Mouse (Mus musculus): ENCODE measurements at regions not wholly inside any gene's neighbourhood (a gene's known extent, or its start where the extent isn't known, plus 50 kb on each side); places are given as distances from the start of the nearest gene placed in this dataset.

- DNase-seq = peak; percentile 89
Measured at GRCm38 (mm10) chr9:46735664-46736067, 262.9 kb upstream of the Gm4791 start.

GRCm38 (mm10) chr9:46728465-46728864 lies 270.1 kb upstream of the Gm4791 start:
- DNase-seq = no peak

- no peak for DNase-seq
Measured at GRCm38 (mm10) chr9:46724231-46724630, 274.3 kb upstream of the Gm4791 start.

GRCm38 (mm10) chr9:46713415-46713814 lies 285.1 kb upstream of the Gm4791 start:
- no peak for DNase-seq

GRCm38 (mm10) chr9:46704151-46704905 lies 294.2 kb upstream of the Gm4791 start:
- DNase-seq = no peak

- DNase-seq = no peak
Measured at GRCm38 (mm10) chr9:46703674-46704073, 294.9 kb upstream of the Gm4791 start.

DNA sequence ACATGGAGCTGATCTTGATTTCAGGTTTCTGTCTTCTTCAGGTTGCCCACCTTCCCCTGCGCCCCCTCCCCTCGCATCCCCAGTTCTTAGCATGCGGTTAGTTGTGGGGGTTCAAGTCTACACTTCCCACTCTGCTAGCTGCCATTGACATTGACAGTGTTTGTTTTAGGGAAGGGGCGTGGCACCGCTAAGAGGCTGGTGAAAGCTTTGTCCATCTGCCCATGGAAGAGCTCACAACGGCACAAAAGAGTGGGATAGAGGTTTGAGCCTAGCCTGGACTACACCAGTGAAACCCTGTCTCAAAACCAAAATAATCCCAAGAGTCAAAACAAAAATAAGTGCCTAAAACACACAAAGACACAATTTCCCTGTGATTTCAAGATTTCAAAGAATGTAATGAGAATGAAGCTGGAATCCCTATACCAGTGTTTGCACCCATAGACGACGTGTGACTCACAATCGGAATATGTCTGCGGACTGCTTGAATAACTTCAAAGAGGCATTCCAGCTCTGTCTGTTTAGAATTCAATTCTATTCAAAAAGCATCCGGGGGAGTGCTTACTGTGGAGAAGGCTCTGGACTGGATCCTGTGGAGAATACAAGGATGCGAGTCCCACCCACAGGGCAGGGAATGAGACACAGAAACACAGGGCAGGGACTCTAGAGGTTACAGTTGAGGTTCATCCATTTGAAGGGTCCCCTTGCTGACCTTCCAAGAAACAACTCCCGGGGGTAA lies 295.5 kb upstream of the Gm4791 start:
- DNase-seq = no peak

- no peak for DNase-seq
Measured at GRCm38 (mm10) chr9:46702053-46702900, 296.3 kb upstream of the Gm4791 start.

GRCm38 (mm10) chr9:46696171-46696570 lies 302.4 kb upstream of the Gm4791 start:
- no peak for DNase-seq

- DNase-seq = no peak
Measured at GRCm38 (mm10) chr9:46689331-46689730, 309.2 kb upstream of the Gm4791 start.

DNA sequence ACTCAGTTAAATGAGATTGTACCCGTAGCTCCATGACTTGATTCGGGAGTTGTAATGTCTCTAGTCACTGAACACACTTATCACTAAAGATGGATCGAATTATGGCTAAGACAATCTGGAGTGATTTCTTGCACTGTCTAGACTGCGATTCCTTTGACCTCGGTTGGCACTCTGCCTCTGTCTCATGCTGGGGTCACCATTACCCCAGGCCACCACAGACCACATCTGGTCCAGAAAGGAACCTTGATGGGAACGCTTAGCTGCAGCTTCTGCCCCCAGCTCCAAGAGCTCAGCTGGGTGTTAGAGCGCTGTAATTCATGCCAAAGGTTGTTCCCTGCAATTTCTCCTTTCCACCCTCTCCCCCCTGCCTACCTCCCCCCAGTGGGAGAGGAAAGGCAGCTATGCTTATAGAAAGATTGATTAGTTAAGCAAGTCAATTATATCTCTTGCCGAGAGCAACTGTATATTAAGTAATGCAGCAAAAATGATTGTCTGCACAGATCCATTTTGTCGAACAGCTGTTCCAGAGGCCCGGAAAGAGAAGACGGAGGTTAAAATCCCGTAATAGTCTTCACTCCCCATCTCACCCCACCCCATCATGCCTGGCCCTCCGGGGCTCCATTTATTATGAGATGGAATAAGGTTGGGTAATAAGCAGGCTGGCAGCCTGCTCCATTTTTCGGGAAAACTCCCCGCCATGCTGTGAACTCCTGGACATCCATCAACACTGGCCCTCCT lies 314.3 kb upstream of the Gm4791 start:
- DNase-seq = no peak

DNA sequence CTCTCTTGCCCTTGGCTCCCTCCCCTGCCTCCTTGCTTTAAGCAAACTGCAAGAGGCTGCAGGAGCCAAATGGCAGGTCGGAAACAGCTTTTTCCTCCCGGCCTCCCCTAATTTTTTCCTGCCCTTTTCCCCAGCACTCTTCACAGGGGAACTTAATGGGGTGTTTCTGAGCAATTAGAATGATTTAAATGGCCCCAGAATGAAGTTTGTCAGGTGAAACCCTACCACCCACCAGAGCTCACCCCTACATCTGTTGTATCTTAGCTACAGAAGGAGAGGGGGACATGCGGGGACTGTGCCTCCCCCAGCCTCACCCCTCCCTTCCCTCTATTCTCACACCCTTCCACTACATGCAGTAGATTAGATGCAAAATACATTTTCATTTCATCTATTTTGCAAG lies 326.5 kb upstream of the Gm4791 start:
- DNase-seq = no peak

GRCm38 (mm10) chr9:46654422-46654821 lies 334.6 kb upstream of the 4931429L15Rik start:
- DNase-seq = no peak

DNA sequence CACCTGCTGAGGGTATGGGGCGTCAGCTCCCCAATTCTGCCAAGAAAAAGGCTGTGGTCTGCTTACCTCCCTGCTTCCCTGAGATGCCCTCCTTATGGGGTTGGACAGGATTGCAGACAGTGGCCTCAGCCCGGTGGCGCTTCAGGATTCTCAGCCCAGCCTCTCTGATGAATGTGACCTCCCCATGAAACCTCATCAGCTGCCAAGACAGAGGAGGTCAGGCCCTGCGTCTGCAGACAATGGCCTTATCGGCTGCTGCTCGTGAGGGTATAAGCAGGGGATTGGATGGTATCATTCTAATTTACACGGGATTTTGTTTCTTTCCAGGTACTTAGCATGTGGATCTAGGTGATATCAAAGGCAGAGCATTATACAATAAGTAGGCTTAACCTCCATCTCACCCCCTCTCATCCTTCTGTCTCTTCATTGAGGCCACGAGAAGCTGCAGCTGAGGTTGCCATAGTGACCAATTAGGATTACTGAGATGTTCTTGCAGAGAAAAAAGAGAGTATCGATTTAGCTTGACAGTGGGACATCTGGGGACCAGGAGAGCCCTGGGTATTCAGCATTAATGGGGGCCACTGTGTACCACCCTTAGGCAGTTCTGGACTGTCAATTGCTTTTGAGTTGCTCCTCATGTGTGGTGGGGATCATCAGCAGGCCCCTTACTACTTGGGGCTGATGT lies 327.6 kb upstream of the 4931429L15Rik start:
- no peak for DNase-seq

- DNase-seq = no peak
Measured at GRCm38 (mm10) chr9:46645469-46645884, 325.7 kb upstream of the 4931429L15Rik start.

- no peak for DNase-seq
Measured at GRCm38 (mm10) chr9:46643551-46643950, 323.8 kb upstream of the 4931429L15Rik start.

GRCm38 (mm10) chr9:46642696-46643095 lies 322.9 kb upstream of the 4931429L15Rik start:
- peak; percentile 24 for DNase-seq

DNA sequence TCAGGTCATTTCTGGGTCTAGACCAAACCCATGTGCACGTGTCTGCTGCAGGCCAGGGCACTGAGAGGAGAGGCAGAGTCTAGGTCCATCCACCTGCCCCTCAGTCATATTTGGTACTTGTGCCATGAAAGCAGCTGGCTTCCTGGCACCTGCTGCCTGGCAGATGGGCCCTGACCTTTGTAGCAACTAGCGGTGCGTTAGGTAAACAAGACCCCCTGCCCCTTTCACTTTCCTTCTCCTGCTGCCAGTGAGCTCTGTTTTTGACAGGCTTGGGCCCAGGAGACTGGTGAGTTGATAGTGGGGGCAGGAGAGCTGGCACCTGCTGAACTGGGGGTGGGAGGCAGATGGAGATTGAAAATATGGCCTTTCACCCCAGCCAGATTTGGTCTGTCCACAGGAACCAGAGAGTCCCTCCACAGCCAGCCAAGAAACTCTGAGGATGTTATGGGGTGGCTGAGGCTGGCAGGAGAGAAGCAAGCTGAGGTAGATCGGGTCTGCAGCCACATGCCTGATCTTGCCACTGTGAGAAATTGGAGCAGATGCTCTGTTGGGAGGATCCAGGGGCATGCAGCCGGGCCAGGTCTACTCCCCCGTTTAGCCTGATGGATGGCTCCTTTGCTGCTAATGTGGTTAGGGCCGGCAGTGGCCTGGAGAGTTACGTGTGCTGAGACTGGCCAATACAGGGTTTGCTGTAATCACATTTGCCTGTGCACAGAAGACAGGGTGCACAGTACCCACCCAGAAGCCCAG lies 316.6 kb upstream of the 4931429L15Rik start:
- no peak for DNase-seq

DNA sequence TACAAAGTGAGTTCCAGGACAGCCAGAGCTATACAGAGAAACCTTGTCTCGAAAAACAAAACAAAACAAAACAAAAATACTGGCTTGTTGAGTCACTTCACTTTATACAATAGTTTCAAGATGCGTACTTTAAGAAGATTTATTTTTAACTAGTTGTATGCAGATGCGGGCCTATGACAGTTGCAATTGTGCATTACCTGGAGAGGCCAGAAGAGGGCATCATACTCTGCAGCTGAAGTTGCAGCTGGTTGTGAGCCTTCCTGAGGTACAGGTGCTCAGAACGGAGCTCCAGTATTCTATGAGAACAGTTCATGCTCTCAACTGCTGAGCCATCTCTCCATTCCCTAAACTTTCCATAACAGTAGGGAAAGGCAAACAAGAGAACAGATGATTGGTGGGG lies 314.2 kb upstream of the 4931429L15Rik start:
- DNase-seq = no peak

GRCm38 (mm10) chr9:46632576-46632975 lies 312.8 kb upstream of the 4931429L15Rik start:
- no peak for DNase-seq

DNA sequence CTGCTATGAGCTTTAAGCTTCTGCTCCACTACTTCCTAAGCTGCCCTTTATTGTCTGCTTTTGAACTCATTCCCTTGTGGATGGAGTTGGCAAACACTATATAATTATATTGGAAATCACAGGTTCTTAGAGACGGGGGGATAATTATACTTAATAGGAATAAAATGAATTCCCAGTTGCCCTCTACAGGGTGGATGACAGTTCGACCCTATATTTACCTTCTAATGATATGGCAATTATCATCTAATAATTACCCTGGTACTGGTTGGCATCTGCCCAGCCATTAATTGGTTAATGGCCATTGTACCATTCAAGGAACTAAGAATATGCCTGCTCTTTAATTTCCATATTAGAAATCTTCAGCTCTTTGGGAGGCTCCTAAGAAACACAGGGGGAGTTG lies 302.5 kb upstream of the 4931429L15Rik start:
- DNase-seq = no peak
